Mouse (Mus musculus) CH12.LX (cell line): ENCODE data around the gene Col4a2.

Source experiments
- CHD2 ChIP-seq: IDR thresholded peaks from 2 replicates; pipeline ENCODE4 v1.6.1; 2011; ENCODE audit warnings: low read length, improper control_type of control experiment
- CTCF ChIP-seq, 2 experiments: IDR thresholded peaks in 1 of 2; conservative IDR thresholded peaks in 1 of 2; 2 replicates each; pipeline ENCODE4 v1.5.1; 2011 to 2012; ENCODE audit warnings: low read depth in 2 of 2, low read length in 2 of 2, improper control_type of control experiment in 1 of 2, inconsistent platforms in 1 of 2, mild to moderate bottlenecking in 1 of 2, moderate library complexity in 1 of 2
- E2F4 ChIP-seq: IDR thresholded peaks from 2 replicates; pipeline ENCODE4 v1.6.1; 2011; ENCODE audit warnings: low read depth, low read length, improper control_type of control experiment; ENCODE audit not compliant: insufficient replicate concordance
- ELF1 ChIP-seq: IDR thresholded peaks from 2 replicates; pipeline ENCODE4 v1.6.1; 2014; ENCODE audit warnings: low read depth, mild to moderate bottlenecking, inconsistent platforms, low read length, improper control_type of control experiment
- EP300 ChIP-seq: IDR thresholded peaks from 2 replicates; pipeline ENCODE4 v1.6.1; 2011; ENCODE audit warnings: low read length, improper control_type of control experiment
- MAFK ChIP-seq: IDR thresholded peaks from 2 replicates; pipeline ENCODE4 v1.6.1; 2011; ENCODE audit warnings: low read length, improper control_type of control experiment; ENCODE audit not compliant: insufficient replicate concordance
- MXI1 ChIP-seq: IDR thresholded peaks from 2 replicates; pipeline ENCODE4 v1.6.1; 2011; ENCODE audit warnings: mild to moderate bottlenecking, low read depth, low read length, improper control_type of control experiment
- PAX5 ChIP-seq: IDR thresholded peaks from 2 replicates; pipeline ENCODE4 v1.6.1; 2012; ENCODE audit warnings: low read length, inconsistent platforms, mixed read lengths
- POLR2A ChIP-seq: IDR thresholded peaks from 2 replicates; pipeline ENCODE4 v1.6.1; 2011; ENCODE audit warnings: low read depth, mild to moderate bottlenecking, improper control_type of control experiment, low read length
- RAD21 ChIP-seq: IDR thresholded peaks from 2 replicates; pipeline ENCODE4 v1.6.1; 2011; ENCODE audit warnings: low read depth, mild to moderate bottlenecking, low read length, improper control_type of control experiment, moderate library complexity
- UBTF ChIP-seq: IDR thresholded peaks from 2 replicates; pipeline ENCODE4 v1.6.1; 2012; ENCODE audit warnings: low read depth, mild to moderate bottlenecking, inconsistent platforms, low read length, improper control_type of control experiment, moderate library complexity
- ZC3H11A ChIP-seq: IDR thresholded peaks from 2 replicates; pipeline ENCODE4 v1.6.1; 2012; ENCODE audit warnings: low read depth, mild to moderate bottlenecking, inconsistent platforms, low read length, improper control_type of control experiment
- ZKSCAN1 ChIP-seq: IDR thresholded peaks from 2 replicates; pipeline ENCODE4 v1.6.1; 2012; ENCODE audit warnings: low read depth, inconsistent platforms, low read length, improper control_type of control experiment, borderline replicate concordance

- no peak for TF ChIP-seq RAD21
- no peak for TF ChIP-seq E2F4
- TF ChIP-seq CTCF (conservative IDR thresholded peaks at IDR 0.05 in 1 of 2, IDR thresholded peaks at IDR 0.05 in 1 of 2; ENCODE audit: low read depth in 2 of 2, low read length in 2 of 2), result no peak
- TF ChIP-seq ELF1, result no peak
- no peak for TF ChIP-seq MAFK
- no peak for TF ChIP-seq POLR2A
- TF ChIP-seq UBTF, result no peak
- no peak for TF ChIP-seq CHD2
- TF ChIP-seq MXI1, result no peak
- no peak for TF ChIP-seq EP300
- TF ChIP-seq ZKSCAN1, result no peak
- no peak for TF ChIP-seq ZC3H11A
- no peak for TF ChIP-seq PAX5
Observed at GRCm38 (mm10) chr8:11351355-11351754, 38.8 kb downstream of the Col4a2 start.
